Mouse (Mus musculus) embryo, embryonic 10.5 days (tissue): Measurements from ENCODE around the gene Rrp8.

Source experiments
- DNase-seq: peaks from one replicate; pipeline ENCODE4 v3.0.0-alpha.2; 2015; ENCODE audit warnings: low spot score

The Rrp8 gene

DNA sequence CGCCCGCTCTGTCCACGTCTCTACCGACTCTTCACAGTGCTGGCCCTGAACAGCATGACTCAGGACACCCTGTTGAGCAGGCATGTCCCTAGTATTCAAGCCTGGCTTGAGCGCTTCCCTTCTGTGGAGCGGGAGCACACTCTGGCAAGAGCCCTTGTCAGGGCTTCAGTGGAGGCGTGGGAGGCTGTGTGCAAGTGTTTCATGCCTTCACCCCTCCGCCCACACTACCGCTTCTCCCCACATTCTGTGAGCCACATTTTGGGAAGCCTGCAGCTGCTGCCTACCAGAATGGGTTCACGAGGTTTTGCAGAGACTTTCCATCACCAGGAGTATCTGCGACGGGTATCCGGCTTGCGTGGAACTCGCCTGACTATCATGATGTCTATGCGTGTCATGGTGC lies 34.0 kb downstream of the Rrp8 start:
- no peak for DNase-seq

DNA sequence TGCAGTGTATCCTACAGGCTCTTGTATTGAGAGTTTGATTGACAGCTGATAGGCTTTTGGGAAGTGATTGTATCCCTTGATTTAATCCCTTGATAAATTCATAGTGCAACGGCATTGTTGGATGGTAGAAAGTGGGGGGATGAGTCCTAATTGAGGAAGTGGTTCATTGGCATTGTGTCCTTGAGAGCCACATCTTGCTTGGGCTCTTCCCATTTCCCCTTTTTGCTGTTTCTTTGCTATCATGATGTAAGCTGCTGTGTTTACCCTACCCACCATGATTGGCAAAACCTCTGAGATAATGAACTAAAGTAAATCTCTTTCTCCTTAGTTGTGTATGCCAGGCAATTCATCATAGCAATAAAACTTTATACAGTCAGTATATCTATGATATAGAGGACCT lies 46.3 kb downstream of the Rrp8 start:
- no peak for DNase-seq

- peak; percentile 28 for DNase-seq
Measured at GRCm38 (mm10) chr7:105685541-105686197, 51.5 kb downstream of the Rrp8 start.
